Mouse (Mus musculus) 3T3-L1 (cell line): ENCODE measurements at regions not wholly inside any gene's neighbourhood (a gene's known extent, or its start where the extent isn't known, plus 50 kb on each side); places are given as distances from the start of the nearest gene placed in this dataset.
A peak's percentile ranks its signal among the peaks of the same experiment; 100 is the strongest.

Experiments used
- DNase-seq: peaks from one replicate; pipeline ENCODE4 v3.0.0-alpha.2; 2015; ENCODE audit warnings: low read depth, low spot score

- no peak for DNase-seq
Observed at GRCm38 (mm10) chr1:83728810-83729209, 320.8 kb upstream of the Sphkap start.

- DNase-seq, result no peak
Observed at GRCm38 (mm10) chr1:83727938-83728337, 319.9 kb upstream of the Sphkap start.

DNA sequence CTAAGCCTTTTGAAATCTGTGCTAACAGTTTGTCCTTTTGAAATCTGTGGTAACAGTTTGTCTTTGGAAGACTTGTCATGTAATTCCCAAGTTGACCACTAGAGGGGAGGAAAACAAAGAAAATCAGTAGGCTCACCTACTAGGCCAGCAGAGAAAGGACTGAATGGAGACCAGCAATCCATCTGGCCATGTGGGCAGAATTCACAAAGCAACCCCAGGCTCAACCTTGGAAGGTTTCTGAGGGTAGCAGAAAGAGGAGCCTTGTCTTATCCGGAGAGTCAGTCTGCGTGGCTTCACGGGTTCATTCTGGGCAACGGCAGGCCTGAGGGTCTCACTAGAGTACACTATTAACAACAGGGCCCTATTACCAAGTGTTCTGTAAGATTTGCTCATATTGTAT is 319.2 kb upstream of the Sphkap start:
- DNase-seq, result peak; percentile 83

DNA sequence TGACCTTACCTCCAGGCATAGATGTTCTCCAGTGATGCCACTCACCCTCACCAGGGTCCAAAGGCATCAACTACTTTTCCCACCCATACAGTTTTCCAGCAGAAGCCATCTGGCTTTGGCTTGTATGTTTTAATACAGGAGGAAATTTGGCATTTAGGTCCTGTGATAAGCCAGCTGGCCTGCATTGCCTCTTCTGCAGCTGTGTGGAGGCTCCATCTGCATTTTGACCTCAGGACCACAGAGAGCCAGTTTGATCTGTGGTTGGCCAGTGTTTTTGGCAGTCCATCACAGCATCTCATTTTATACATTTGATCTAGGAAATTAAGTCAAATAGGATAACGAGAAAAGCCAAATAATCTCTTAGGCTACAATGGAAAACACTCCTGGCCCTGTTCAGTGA is 315.1 kb upstream of the Sphkap start:
- DNase-seq, result no peak

DNA sequence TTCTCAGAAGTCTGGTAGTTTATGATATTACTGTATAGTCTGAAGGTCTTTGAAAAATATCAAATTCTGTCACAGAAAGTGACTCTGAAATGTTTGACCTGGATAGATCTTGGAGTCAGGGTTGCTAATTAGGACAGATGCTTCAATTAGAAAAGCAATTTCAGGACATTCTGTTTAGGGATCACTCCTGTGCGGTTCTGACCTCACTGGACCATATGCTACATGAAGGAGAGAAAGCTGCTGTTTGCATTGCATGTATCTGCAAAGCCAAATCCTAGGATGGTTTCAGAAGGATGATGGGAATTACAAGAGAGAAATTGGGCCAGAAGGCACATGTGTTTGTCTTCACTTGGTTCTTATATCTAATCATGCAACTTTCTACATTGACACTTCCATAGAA is 312.2 kb upstream of the Sphkap start:
- no peak for DNase-seq

DNA sequence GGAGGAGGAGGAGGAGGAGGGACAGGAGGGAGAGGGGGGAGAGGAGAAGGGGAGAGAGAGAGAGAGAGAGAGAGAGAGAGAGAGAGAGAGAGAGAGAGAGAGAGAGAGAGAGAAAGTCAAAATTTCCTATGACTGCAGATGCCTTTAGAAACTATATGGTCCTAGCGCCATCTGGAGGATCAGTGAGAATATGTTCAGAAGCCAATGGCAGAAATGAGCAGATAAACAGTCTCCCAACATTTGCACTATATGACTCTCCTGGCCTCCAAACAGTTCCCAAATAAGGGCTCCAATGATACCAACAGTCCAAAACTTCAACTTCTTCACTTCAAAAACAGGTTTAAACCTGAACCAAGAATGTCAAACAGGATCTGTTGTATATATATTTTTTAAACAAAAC is 309.1 kb upstream of the Sphkap start:
- peak; percentile 60 for DNase-seq

DNA sequence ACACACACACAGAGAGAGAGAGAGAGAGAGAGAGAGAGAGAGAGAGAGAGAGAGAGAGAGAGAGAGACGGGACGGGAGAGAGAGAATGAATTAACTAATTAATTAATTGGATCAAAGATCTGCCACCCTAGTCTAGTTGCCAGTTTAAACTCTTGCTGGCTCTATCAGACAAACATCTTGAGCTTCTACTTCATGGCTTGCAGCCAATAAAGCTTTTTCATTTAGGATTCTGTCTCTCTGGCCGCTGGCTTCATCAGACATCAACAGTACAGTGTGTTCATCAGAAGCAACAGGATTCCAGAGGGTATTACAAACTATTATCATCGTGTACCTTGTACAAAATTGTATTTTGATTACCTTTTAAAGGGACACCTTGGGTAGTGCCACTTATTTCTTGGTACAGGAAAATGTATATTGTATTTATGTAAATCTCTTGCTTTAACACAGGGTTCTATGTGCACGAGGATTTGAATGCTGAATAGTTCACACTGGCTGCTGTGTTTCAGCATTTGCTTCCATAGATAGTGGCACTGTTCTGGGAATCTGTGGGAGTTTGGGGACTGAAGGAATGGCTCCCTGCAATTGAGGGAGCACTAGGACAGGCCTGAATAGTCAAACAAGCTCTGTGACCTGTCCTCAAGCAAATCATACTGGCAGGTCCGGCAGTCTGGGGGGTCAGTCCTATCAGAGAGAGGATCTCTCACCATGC is 293.9 kb upstream of the Sphkap start:
- no peak for DNase-seq

- DNase-seq, result no peak
Observed at GRCm38 (mm10) chr1:83697422-83697821, 289.4 kb upstream of the Sphkap start.

GRCm38 (mm10) chr1:83685221-83685620 is 277.2 kb upstream of the Sphkap start:
- DNase-seq, result no peak

DNA sequence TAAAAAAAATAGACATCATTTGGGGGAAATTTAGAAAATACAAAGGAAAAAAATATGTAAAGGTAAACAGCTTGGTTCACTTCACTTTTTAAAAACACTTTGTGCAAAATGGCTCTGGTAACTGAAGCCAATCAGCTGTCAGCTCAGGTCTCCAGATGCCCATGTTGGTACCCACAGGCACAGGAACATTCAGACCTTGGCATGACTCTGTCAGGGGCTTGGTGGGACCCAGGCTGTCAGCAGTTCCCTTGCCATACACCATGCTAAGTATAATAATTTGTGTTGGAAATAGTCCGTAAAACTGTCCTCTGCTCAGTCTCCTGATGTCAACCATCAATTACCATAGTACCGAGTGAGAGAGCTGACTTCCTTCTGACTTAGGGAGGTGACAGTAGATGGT is 257.3 kb upstream of the Sphkap start:
- DNase-seq, result no peak

DNA sequence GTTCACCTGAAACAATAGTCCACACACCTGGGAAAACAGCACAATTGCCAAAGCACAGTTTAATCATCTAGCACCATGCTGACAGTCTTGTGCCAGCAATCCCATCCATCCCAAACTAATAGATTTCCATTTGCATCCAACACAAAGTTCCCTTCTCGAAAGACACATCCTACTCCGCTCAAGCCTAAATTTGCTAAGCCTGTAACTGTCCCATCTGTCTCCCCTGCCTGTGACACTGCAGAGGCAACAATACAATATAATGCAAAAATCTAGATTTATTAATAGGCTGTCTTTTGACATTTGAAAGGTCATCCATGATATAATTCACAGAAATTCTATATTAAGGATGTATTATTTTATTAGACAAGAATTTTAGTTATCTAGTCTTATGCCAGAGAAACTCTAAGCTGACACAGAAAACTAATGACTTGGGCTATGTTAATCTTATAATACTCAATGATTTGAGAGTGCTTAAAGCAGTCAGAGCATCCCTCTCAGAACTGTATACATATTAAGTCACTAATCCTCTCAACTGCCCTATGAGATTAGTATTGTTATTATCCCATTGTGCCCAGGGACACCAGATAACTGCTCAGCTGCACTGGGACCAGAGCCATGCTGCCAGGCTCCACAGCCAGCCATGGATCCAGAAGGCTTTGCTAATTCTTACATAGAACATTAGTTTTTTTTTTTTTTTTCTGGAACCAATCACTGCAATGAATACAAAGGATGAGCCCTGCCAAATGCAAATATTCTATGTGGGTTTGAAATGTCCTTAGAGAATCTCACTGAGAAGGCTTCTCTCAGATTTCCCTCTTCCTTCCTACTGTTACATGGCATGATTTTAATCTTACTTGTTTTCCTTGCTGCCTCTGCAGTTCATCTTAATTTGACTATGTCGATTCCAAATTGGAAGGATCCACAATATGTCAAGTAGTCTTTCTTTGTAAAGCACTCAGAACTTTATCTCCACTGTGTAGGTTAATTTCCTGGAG is 254.1 kb upstream of the Sphkap start:
- no peak for DNase-seq

DNA sequence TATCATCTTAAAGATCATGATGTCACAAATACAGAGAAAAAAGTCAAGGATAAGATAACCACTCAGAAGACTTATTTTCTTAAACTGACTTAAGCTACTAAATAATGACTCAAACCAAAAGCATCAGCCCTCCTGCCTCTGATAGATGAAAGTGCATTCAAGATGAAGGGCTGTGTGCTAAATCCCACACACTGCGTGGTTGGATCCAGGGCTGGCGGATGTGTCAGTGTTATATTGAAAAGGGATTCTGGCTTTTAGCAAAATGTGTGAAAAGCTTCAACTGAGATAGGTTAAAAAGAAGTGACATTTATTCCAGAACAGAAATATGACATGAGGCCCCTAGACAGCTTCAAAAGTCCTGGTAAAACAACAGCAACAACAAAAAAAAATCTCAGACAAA is 245.7 kb upstream of the Sphkap start:
- no peak for DNase-seq

DNA sequence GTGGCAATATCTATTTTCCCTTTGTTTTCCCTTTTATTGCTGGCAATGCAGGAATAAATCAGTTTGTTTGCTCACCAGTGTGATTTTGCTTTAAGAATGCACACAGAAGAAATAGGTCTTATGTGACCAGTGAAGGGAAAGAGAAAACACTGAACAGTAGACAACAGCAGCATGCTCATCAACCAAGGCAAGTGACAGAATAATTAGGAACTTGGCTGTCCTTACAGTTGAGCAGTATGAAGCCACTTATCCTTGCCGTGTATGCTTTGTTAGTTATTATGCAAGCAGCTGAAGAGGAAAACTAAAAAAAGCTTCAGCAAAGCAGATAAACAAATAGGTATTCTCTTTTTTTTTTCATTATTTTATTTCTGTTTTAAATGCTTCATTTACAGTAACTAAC is 237.6 kb upstream of the Sphkap start:
- no peak for DNase-seq

GRCm38 (mm10) chr1:83642656-83643055 is 234.7 kb upstream of the Sphkap start:
- no peak for DNase-seq

DNA sequence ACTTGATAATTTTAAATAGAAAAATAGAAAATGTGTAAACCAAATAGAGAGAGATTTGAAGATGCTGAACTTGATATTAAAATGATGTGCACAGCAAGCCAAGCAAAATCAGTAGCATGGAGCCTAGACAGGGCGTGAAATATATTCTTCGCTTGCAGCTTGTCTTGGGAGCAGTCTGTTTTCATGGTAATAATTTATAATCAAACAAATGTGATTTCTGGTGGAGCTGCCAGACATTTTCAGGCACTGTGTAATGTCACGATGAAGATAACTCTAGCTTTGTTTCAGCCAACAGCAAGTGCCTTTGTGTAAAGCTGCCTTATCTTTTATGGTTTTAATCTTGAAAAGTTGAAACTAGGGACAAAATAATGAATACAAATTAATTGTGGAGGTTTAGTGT is 228.1 kb upstream of the Sphkap start:
- DNase-seq, result no peak

GRCm38 (mm10) chr1:83631798-83632197 is 223.8 kb upstream of the Sphkap start:
- no peak for DNase-seq

DNA sequence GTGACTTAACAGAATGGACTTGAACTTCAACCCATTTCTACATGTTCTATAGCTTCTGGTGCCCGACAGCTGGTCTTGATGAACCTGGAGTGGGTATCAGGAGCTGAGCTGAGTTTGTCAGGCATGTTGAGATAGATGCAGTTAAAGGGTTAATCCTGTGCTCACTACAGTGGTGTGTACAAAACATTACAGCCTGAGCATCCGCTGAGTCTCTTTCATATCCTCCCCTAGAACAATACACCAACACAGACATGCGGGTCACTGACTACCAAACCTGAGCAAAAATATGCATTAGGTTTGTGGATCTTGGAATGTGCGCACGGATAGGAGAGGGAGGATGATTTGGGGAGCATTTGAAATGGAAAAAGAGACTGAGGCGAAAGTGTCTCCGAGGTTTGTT is 223.4 kb upstream of the Sphkap start:
- DNase-seq, result no peak

GRCm38 (mm10) chr1:83587258-83587657 is 179.3 kb upstream of the Sphkap start:
- DNase-seq, result no peak

DNA sequence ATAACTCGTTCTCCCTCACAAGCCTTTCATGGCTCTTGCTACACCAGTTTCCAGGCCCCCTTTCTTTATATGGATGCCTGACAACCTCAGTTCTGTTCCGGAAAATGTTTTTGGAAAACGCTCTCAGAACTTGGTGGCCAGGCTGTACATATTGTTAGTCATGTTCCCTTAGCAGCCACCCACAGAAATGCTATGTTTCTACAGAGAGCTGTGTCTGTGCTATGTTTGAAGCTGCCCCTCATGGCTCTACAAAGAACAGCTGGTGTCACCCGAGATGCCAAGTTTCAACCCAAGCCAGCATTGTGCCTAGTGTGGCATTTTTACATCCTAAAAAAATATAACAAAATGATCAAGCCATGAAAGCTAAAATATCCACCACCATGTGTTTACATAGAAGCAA is 175.0 kb upstream of the Sphkap start:
- no peak for DNase-seq

GRCm38 (mm10) chr1:83569991-83570390 is 162.0 kb upstream of the Sphkap start:
- DNase-seq, result no peak

DNA sequence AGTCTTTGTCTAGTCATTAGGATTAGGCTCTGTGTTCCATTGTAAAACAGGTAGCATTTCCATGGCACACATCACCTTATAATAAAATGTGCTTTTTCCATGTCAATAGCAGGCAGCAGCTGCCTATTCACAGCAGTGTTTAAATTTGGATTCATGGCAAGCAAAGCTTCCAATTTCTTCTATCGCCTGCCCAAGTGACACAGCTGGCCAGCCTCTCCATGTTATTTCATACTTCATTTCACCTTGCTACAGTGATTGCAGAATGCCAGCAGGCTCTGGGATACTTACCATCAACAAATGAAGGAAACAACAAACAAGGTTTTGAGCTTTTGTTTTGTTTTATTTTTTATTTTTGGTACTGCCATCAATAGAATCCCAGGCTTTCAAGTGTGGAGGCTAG is 160.7 kb upstream of the Sphkap start:
- DNase-seq, result no peak

GRCm38 (mm10) chr1:83551617-83552016 is 143.6 kb upstream of the Sphkap start:
- DNase-seq, result no peak

DNA sequence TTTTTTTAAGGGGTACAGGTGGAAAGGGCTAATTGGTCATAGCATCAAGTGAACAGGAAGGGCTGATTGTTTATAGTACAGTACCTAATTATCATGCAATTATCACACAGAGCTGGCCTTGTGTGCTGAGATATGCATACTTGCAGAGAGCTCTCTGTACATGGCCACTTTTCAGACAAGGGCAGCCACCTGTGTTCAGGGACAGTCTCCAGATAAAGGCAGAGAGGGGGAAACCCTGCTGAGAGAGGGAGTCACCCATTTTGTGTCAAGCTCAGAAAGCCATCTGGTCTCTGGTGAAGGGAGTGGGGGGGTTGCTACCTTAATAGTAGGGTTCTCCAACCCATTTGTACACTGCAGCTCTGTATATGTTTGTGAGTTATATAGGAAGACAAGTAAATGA is 127.5 kb upstream of the Sphkap start:
- no peak for DNase-seq
